Mouse (Mus musculus): ENCODE measurements around the gene Gatad1. TPM values are rescaled to one million over a fixed set of nuclear protein-coding genes. Genes with fewer than 3 reads are reported as not detected.

Gatad1 gene
- polyA plus RNA-seq, 1 experiment: not detected

GRCm38 (mm10) chr5:3595693-3596398, 61.1 kb downstream of the Gatad1 start, which contains the start of gene Pex1:
Gene Pex1 (plus strand): TSS chr5:3596066.
- Histone ChIP-seq H3K27ac (ENCODE audit: insufficient read depth, low read depth, low read length) (peak within 1 kb of the TSS; percentile 60), H3K4me3 (ENCODE audit: insufficient read depth, low read depth, low read length) (peak within 1 kb of the TSS; percentile 89), H3K4me1 (ENCODE audit: control insufficient read depth, insufficient read depth, low read length) (peaks cover 8% of the 10 kb centered on the region)
- 0 out of 2 replicates have a peak, but pooled peaks have one; percentile 5 for TF ChIP-seq CTCF (IDR thresholded peaks at IDR 0.05; ENCODE audit: insufficient read depth, low read depth, low read length)
- 0 out of 2 replicates have a peak, but pooled peaks have one; percentile 9 for TF ChIP-seq POLR2A (IDR thresholded peaks at IDR 0.05; ENCODE audit: insufficient read depth, low read depth, low read length)
- under 1% methylated on average over 50 of the region's 50 CpGs for WGBS

Other genes starting within 250 kb of the Gatad1 start
- gene Fam133b, start 113.4 kb downstream of the Gatad1 start, polyA plus RNA-seq (2012; ENCODE audit: insufficient read depth, insufficient read length, low replicate concordance, missing spikeins): not detected in 2 replicates
- gene 1700109H08Rik, start 85.6 kb downstream of the Gatad1 start, polyA plus RNA-seq (2012; ENCODE audit: insufficient read depth, insufficient read length, low replicate concordance, missing spikeins): not detected in 2 replicates
- gene Pex1, start 61.1 kb downstream of the Gatad1 start, polyA plus RNA-seq (2012; ENCODE audit: insufficient read depth, insufficient read length, low replicate concordance, missing spikeins): not detected in 2 replicates
- not detected in 2 replicates for gene Rbm48, start 60.6 kb downstream of the Gatad1 start, polyA plus RNA-seq (2012; ENCODE audit: insufficient read depth, insufficient read length, low replicate concordance, missing spikeins)
- not detected in 2 replicates for gene Tmbim7, start 6.0 kb downstream of the Gatad1 start, polyA plus RNA-seq (2012; ENCODE audit: insufficient read depth, insufficient read length, low replicate concordance, missing spikeins)
- gene Ankib1, start 145.7 kb upstream of the Gatad1 start, polyA plus RNA-seq (2012; ENCODE audit: insufficient read depth, insufficient read length, low replicate concordance, missing spikeins): not detected in 2 replicates
- not detected in 2 replicates for gene Krit1, start 146.0 kb upstream of the Gatad1 start, polyA plus RNA-seq (2012; ENCODE audit: insufficient read depth, insufficient read length, low replicate concordance, missing spikeins)
- gene Lrrd1, start 188.0 kb upstream of the Gatad1 start, polyA plus RNA-seq (2012; ENCODE audit: insufficient read depth, insufficient read length, low replicate concordance, missing spikeins): not detected in 2 replicates
- not detected in 2 replicates for gene Mterf1a, start 236.7 kb upstream of the Gatad1 start, polyA plus RNA-seq (2012; ENCODE audit: insufficient read depth, insufficient read length, low replicate concordance, missing spikeins)

Data from olfactory bulb, adult 2 months (tissue).